9 mouse cellular contexts compared by ENCODE assay signal in genomic region chr3:69908074-69908473, GRCm38 (mm10). TPM values are rescaled to one million over a fixed set of nuclear protein-coding genes. Genes with fewer than 3 reads are reported as not detected.
DNase-seq lines count a peak whose midpoint lies in the region; ATAC-seq and TF ChIP-seq lines count a peak whose summit lies in the region.
"Had no signal": no experiment of that assay in that cellular context is flagged by ENCODE, and none has a peak within 500 bp of the region (broad histone marks: within the 10 kb centered on the region; RNA-seq: fewer than 3 reads in every experiment).

No protein-coding gene starts in this region.

- H3K27ac ChIP-seq in left cerebral cortex, adult 2 months, result no peak overlapping the region
- H3K27ac ChIP-seq in forebrain, embryonic 16.5 days (ENCODE audit: low read length), result no peak overlapping the region
- no peak overlapping the region for H3K27ac ChIP-seq in neural tube, embryonic 13.5 days (replicated peaks)

- no peak overlapping the region for H3K4me2 ChIP-seq in forebrain, embryonic 16.5 days (ENCODE audit: low read length)
- H3K4me2 ChIP-seq in neural tube, embryonic 13.5 days, result no peak overlapping the region

- no peaks in the 10 kb centered on the region for H3K36me3 ChIP-seq in forebrain, embryonic 16.5 days (ENCODE audit: control insufficient read depth, insufficient read depth)
- H3K36me3 ChIP-seq in neural tube, embryonic 13.5 days, result no peaks in the 10 kb centered on the region

- H3K9me3 ChIP-seq in forebrain, embryonic 16.5 days (ENCODE audit: control insufficient read depth, low read length), result no peaks in the 10 kb centered on the region
- H3K9me3 ChIP-seq in neural tube, embryonic 13.5 days, result no peaks in the 10 kb centered on the region

- intact Hi-C loops in left cerebral cortex, adult 2 months (cut with DNase I), result loop anchor here (2.0 kb wide), 1 partner anchor 151 kb away; no protein-coding TSS in a partner anchor
- intact Hi-C loops in left cerebral cortex, postnatal 4 days (cut with DNase I), result loop anchor here (5.0 kb wide), 1 partner anchor 151 kb away; no protein-coding TSS in a partner anchor
- intact Hi-C loops in left cerebral cortex, postnatal 36 days (cut with DNase I), result no loop called here
- intact Hi-C loops in gastrocnemius, postnatal 14 days (cut with DNase I; ENCODE audit: low total_unique reads), result loop anchor here (5.0 kb wide), 1 partner anchor 151 kb away; no protein-coding TSS in a partner anchor

- H3K9ac ChIP-seq in forebrain, embryonic 16.5 days (replicated peaks; ENCODE audit: low read depth, low read length), result no peak overlapping the region
- H3K9ac ChIP-seq in neural tube, embryonic 13.5 days, result no peak overlapping the region

- H3K4me3 ChIP-seq in left cerebral cortex, adult 2 months, result no peak overlapping the region
- no peak overlapping the region for H3K4me3 ChIP-seq in forebrain, embryonic 16.5 days (replicated peaks; ENCODE audit: low read length)
- H3K4me3 ChIP-seq in neural tube, embryonic 13.5 days, result no peak overlapping the region

- 61% methylated on average over 4 of the region's 4 CpGs for WGBS in forebrain, embryonic 16.5 days
- 68% methylated on average over 4 of the region's 4 CpGs for WGBS in neural tube, embryonic 13.5 days

- peak; percentile 76 for TF ChIP-seq CTCF in left cerebral cortex, adult 2 months (IDR thresholded peaks at IDR 0.05)

- no peak for DNase-seq in left cerebral cortex, adult 2 months (ENCODE audit: extremely low spot score in 1 of 2, low spot score in 2 of 2)
- DNase-seq in left cerebral cortex, postnatal 4 days, result no peak
- DNase-seq in NIH3T3 (ENCODE audit: low read depth), result peak; percentile 79
- DNase-seq in left cerebral cortex, postnatal 36 days (ENCODE audit: low spot score in 2 of 2), result no peak
- DNase-seq in gastrocnemius, postnatal 14 days, result no peak
- DNase-seq in adrenal gland, postnatal 10 days, result no peak
- DNase-seq: cerebellum, adult 11-12 months had no signal

- ATAC-seq in forebrain, embryonic 16.5 days, result peak; percentile 66
- ATAC-seq in neural tube, embryonic 13.5 days (ENCODE audit: low read depth), result peak; percentile 61; the same call in 1 of the 2 replicates

- no peaks in the 10 kb centered on the region for H3K27me3 ChIP-seq in forebrain, embryonic 16.5 days (replicated peaks; ENCODE audit: control insufficient read depth, insufficient read depth, low read length)
- H3K27me3 ChIP-seq in neural tube, embryonic 13.5 days, result no peaks in the 10 kb centered on the region

- no peaks in the 10 kb centered on the region for H3K4me1 ChIP-seq in forebrain, embryonic 16.5 days (replicated peaks; ENCODE audit: control insufficient read depth, insufficient read depth, low read length)
- peaks cover 4% of the 10 kb centered on the region; the same call in 1 of the 2 replicates for H3K4me1 ChIP-seq in neural tube, embryonic 13.5 days (replicated peaks)

RNA-seq across cellular contexts. Expression of gene Sptssb, which starts 48.3 kb away (rescaled TPM):
- 1 to 10 TPM; 5.3 to 5.8 TPM for total RNA-seq in left cerebral cortex, adult 2 months (2021)
- 1 to 10 TPM in 1 of 2 experiments, under 1 TPM in 1; 0.30 to 1.6 TPM for total RNA-seq in left cerebral cortex, postnatal 4 days (2021)
- 0.18 and 0.40 TPM in 2 replicates for polyA plus RNA-seq in forebrain, embryonic 16.5 days (2015; fragmentation: Nextera tagmentation; extraction: Ambion mirVana)
- 0.74 and 0.87 TPM in 2 replicates for polyA plus RNA-seq in neural tube, embryonic 13.5 days (2015; fragmentation: Nextera tagmentation; extraction: Ambion mirVana)
- 1 to 10 TPM; 4.1 to 4.5 TPM for total RNA-seq in left cerebral cortex, postnatal 36 days (2021)
- not detected for total RNA-seq in gastrocnemius, postnatal 14 days (2021)
- not detected for total RNA-seq in adrenal gland, postnatal 10 days (2021)
